Mouse (Mus musculus) heart, adult 2 months (tissue): ENCODE measurements around the gene Klhl42. TPM values are rescaled to one million over a fixed set of nuclear protein-coding genes. Genes with fewer than 3 reads are reported as not detected.

Experiments used
- DNase-seq, 2 experiments: peaks; one replicate each; pipeline ENCODE4 v3.0.0; 2021
- H3K27ac ChIP-seq: fragments of 200-600 bp; 2 replicates; pipeline ENCODE4 v1.8.1; 2022
- H3K27me3 ChIP-seq: fragments of 200-500 bp; 2 replicates; pipeline ENCODE4 v1.6.1; 2012; ENCODE audit warnings: mild to moderate bottlenecking, low read length, inconsistent platforms, mixed read lengths; ENCODE audit not compliant: control insufficient read depth, insufficient read depth
- H3K36me3 ChIP-seq: fragments of 200-500 bp; 2 replicates; pipeline ENCODE4 v1.6.1; 2012; ENCODE audit warnings: low read length, inconsistent platforms; ENCODE audit not compliant: control insufficient read depth, insufficient read depth
- H3K4me1 ChIP-seq: fragments of 200-500 bp; 2 replicates; pipeline ENCODE4 v1.6.1; 2011; ENCODE audit warnings: low read length; ENCODE audit not compliant: control insufficient read depth, insufficient read depth
- H3K4me3 ChIP-seq: fragments of 200-600 bp; 2 replicates; pipeline ENCODE4 v1.8.1; 2022
- H3K79me2 ChIP-seq: fragments of 200-500 bp; replicated peaks from 2 replicates; pipeline ENCODE4 v1.6.1; 2012; ENCODE audit warnings: mild to moderate bottlenecking, inconsistent platforms, low read length, moderate library complexity, mixed read lengths; ENCODE audit not compliant: control insufficient read depth, insufficient read depth
- H3K9ac ChIP-seq: fragments of 200-500 bp; 2 replicates; pipeline ENCODE4 v1.6.1; 2012; ENCODE audit warnings: low read depth, mild to moderate bottlenecking, control low read depth, inconsistent platforms, low read length, mixed read lengths
- CTCF ChIP-seq: fragments of 200-600 bp; IDR thresholded peaks from 2 replicates; pipeline ENCODE4 v1.8.1; 2022; ENCODE audit warnings: antibody characterized with exemption, mild to moderate bottlenecking, moderate library complexity
- EP300 ChIP-seq: fragments of 200-500 bp; IDR thresholded peaks from 2 replicates; pipeline ENCODE4 v1.6.1; 2011; ENCODE audit warnings: low read depth, low read length, control low read depth; ENCODE audit not compliant: insufficient read depth
- POLR2A ChIP-seq: fragments of 200-500 bp; IDR thresholded peaks from 2 replicates; pipeline ENCODE4 v1.6.1; 2011; ENCODE audit warnings: mild to moderate bottlenecking, low read depth, low read length, control low read depth; ENCODE audit not compliant: insufficient read depth
- WGBS: fragments of 180-500 bp; shearing (Covaris S2); methylation state at CpG from one replicate; pipeline ENCODE4 v1.1.7; 2018; 5-methylcytosine and 5-hydroxymethylcytosine counted together
- intact Hi-C: fragments of 180-260 bp; cut with DNase I; formaldehyde crosslinking; loops from one replicate; pipeline ENCODE4 v1.15.1; 2025
- polyA plus RNA-seq: library from polyadenylated mRNA; depleted of rRNA; stranded (reverse); fragments of >200 nt; gene quantifications from 2 replicates; pipeline ENCODE4 v1.2.3, GENCODE M21; 2012
- total RNA-seq, 2 experiments: library from RNA; stranded (reverse); gene quantifications; 2 replicates each; pipeline ENCODE4 v1.2.3; 2021

The Klhl42 gene
- total and polyA plus RNA-seq, 3 experiments = 4.0 to 5.8 (median 4.7) TPM

DNA sequence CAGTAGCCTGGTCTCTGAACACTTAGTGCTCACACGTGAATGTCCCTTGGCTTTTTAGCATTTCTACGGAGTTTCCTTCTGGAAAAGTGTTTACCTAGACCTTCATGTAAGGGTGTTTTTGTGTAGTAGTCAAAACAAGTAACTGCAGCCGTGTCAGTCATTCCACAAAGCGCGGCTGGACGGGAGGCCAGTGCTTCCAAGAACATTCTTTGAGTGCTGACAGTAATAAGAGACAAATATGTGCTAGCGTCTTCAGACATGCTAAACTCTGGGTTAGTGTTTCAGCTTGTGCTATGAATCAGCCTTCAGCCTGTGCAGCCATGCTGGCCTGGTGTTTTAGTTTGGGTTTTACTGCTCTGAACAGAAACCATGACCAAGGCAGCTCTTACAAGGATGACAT is 28.5 kb upstream of the Klhl42 start:
- peaks cover 3% of the 10 kb centered on the region; the same call in 1 of the 2 replicates for H3K4me1 ChIP-seq
- peaks cover 4% of the 10 kb centered on the region for H3K36me3 ChIP-seq
- WGBS = 71% methylated on average over 7 of the region's 7 CpGs
- no peak for TF ChIP-seq EP300
- no peak for TF ChIP-seq CTCF
- no peak for TF ChIP-seq POLR2A
- no peaks in the 10 kb centered on the region for H3K27me3 ChIP-seq
- H3K4me3 ChIP-seq = no peak overlapping the region
- H3K79me2 ChIP-seq = no peaks in the 10 kb centered on the region; the same call in 1 of the 2 replicates
- intact Hi-C loops = no loop called here
- H3K9ac ChIP-seq = no peak overlapping the region
- DNase-seq = no peak
- H3K27ac ChIP-seq = no peak overlapping the region

GRCm38 (mm10) chr6:147064226-147064943 is 26.8 kb upstream of the Klhl42 start:
- Histone ChIP-seq H3K27me3 (no peaks in the 10 kb centered on the region), H3K9ac (no peak overlapping the region), H3K27ac (peak overlapping the region; percentile 47), H3K36me3 (no peaks in the 10 kb centered on the region), H3K79me2 (no peaks in the 10 kb centered on the region; the same call in 1 of the 2 replicates), H3K4me3 (no peak overlapping the region), H3K4me1 (peaks cover 3% of the 10 kb centered on the region; the same call in 1 of the 2 replicates)
- 78% methylated on average over 10 of the region's 10 CpGs for whole genome bisulfite sequencing
- TF ChIP-seq EP300 (no peak), CTCF (no peak), POLR2A (no peak)
- intact Hi-C loops = no loop called here
- DNase-seq = no peak

DNA sequence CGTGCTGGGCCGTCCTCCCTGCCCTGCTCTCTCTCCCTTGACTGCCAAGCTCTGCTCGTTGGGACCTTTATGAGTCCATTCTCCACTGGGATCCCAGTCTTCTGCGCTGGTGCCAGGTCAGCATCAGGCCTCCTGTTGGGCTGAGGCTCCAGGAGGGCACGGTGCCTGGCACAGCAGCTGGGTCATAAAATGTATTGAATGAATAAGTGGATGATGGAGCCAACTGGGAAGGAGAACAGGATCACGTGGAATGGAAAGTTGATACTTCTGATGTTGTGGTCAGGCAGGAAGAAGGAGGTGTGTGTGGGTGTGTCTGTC is 26.3 kb upstream of the Klhl42 start:
- no peaks in the 10 kb centered on the region for H3K36me3 ChIP-seq
- TF ChIP-seq EP300 (0 out of 2 replicates have a peak, but pooled peaks have one; percentile 14), CTCF (no peak)
- DNase-seq = peak; percentile 31 to 69

GRCm38 (mm10) chr6:147075808-147076387 is 15.3 kb upstream of the Klhl42 start:
- WGBS = 47% methylated on average over 5 of the region's 5 CpGs
- no peak overlapping the region for H3K27ac ChIP-seq
- intact Hi-C loops = no loop called here
- H3K36me3 ChIP-seq = no peaks in the 10 kb centered on the region
- no peak overlapping the region for H3K9ac ChIP-seq
- TF ChIP-seq CTCF (no peak), EP300 (no peak), POLR2A (no peak)
- H3K27me3 ChIP-seq = no peaks in the 10 kb centered on the region
- H3K4me1 ChIP-seq = no peaks in the 10 kb centered on the region
- DNase-seq = no peak
- no peaks in the 10 kb centered on the region for H3K79me2 ChIP-seq
- H3K4me3 ChIP-seq = no peak overlapping the region

More for the DNA sequence above, 26.3 kb upstream of the Klhl42 start:
- Histone ChIP-seq H3K4me3 (no peak overlapping the region), H3K27me3 (no peaks in the 10 kb centered on the region), H3K9ac (no peak overlapping the region), H3K79me2 (no peaks in the 10 kb centered on the region; the same call in 1 of the 2 replicates), H3K4me1 (peaks cover 3% of the 10 kb centered on the region; the same call in 1 of the 2 replicates), H3K27ac (no peak overlapping the region; the same call in 1 of the 2 replicates)
- WGBS = 63% methylated on average over 6 of the region's 6 CpGs
- intact Hi-C loops = no loop called here

DNA sequence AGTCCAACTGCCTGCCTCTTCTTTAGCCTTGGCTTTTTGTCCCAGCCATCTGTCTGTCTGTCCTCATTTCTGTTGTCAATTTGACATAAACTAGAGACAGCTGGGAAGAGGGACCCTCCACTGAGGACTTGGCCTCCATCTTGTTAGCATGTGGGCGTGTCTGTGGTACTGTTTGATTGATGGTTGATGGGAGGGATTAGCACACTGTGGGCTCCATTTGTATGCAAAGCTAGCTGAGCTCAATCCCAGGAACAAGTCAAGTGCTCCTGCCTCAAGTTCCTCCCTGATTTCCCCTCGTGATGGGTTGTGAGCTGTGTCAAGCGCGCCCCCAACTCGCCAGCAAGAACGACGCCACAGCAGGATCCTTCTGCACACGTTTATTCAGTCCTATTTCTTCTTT is 14.3 kb upstream of the Klhl42 start:
- no peak overlapping the region for H3K27ac ChIP-seq
- no peaks in the 10 kb centered on the region for H3K79me2 ChIP-seq
- H3K9ac ChIP-seq = no peak overlapping the region
- H3K4me1 ChIP-seq = no peaks in the 10 kb centered on the region
- H3K4me3 ChIP-seq = no peak overlapping the region
- intact Hi-C loops = no loop called here
- WGBS = 89% methylated on average over 8 of the region's 8 CpGs
- H3K27me3 ChIP-seq = no peaks in the 10 kb centered on the region
- no peak for DNase-seq
- H3K36me3 ChIP-seq = no peaks in the 10 kb centered on the region
- TF ChIP-seq POLR2A = no peak
- TF ChIP-seq EP300 = no peak
- TF ChIP-seq CTCF = no peak

DNA sequence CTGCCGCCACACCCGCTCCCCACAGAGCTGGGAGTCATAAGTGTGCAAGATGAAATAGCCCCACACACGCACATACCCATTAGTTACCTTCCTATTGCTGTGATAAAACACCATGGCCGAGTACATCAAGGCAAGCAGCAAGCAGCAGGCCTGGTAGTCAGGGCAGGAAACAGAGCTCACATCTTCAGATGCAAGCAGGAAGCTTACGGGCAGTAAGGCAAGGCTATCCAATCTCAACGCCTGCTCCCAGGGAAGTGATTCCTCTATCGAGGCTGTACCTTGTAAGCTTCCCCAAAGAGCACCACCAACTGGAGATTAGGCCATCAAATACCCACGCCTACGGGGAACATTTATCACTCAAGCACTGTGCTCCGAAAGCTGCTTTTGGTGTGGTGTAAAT is 11.3 kb upstream of the Klhl42 start:
- Histone ChIP-seq H3K79me2 (no peaks in the 10 kb centered on the region), H3K27me3 (no peaks in the 10 kb centered on the region), H3K4me3 (no peak overlapping the region), H3K4me1 (no peaks in the 10 kb centered on the region), H3K36me3 (no peaks in the 10 kb centered on the region), H3K9ac (no peak overlapping the region), H3K27ac (no peak overlapping the region)
- intact Hi-C loops = loop anchor here (10.0 kb wide), 1 partner anchor 1745 kb away; no protein-coding TSS in a partner anchor
- no peak for DNase-seq
- TF ChIP-seq EP300 = no peak
- no peak for TF ChIP-seq POLR2A
- TF ChIP-seq CTCF = no peak
- 90% methylated on average over 10 of the region's 10 CpGs for WGBS
